ENCODE assay signal across 9 mouse cellular contexts in genomic region chr16:28838016-28838415, GRCm38 (mm10).
DNase-seq lines count a peak whose midpoint lies in the region; ATAC-seq and TF ChIP-seq lines count a peak whose summit lies in the region.
"Had no signal": no experiment of that assay in that cellular context is flagged by ENCODE, and none has a peak within 500 bp of the region (broad histone marks: within the 10 kb centered on the region; RNA-seq: fewer than 3 reads in every experiment).

No protein-coding gene starts in this region.

- H3K4me1 ChIP-seq in kidney, adult 2 months (ENCODE audit: control insufficient read depth, insufficient read depth, low read length), result peaks cover 10% of the 10 kb centered on the region
- H3K4me1 ChIP-seq in hindbrain, embryonic 13.5 days (replicated peaks), result peaks cover 30% of the 10 kb centered on the region
- peaks cover 21% of the 10 kb centered on the region for H3K4me1 ChIP-seq in neural tube, embryonic 13.5 days (replicated peaks)
- H3K4me1 ChIP-seq: liver, embryonic 13.5 days had no signal

- intact Hi-C loops in left cerebral cortex, postnatal 14 days (cut with DNase I), result loop anchor here (5.0 kb wide), 1 partner anchor 739 kb away; the partner anchor contains the start of gene Opa1

- POLR2A ChIA-PET in Patski (lab: Charles Lee), result interaction anchor here (0.6 kb wide), 1 partner anchor 24 kb away, joined by 3 read pairs; no protein-coding TSS in a partner anchor

- peak; percentile 61 for DNase-seq in kidney, adult 2 months
- DNase-seq in kidney, adult 11 months, result no peak
- DNase-seq in Patski (ENCODE audit: low read depth, low spot score), result no peak
- peak; percentile 84 to 85 for DNase-seq in cerebellum, postnatal 10 days
- DNase-seq in left cerebral cortex, postnatal 14 days (ENCODE audit: low spot score in 2 of 2), result peak; percentile 68 to 81
- no peak for DNase-seq in yolk sac, embryonic 10.5 days (ENCODE audit: low spot score)
- DNase-seq: liver, embryonic 13.5 days had no signal

- no peaks in the 10 kb centered on the region for H3K9me3 ChIP-seq in hindbrain, embryonic 13.5 days
- no peaks in the 10 kb centered on the region for H3K9me3 ChIP-seq in neural tube, embryonic 13.5 days
- H3K9me3 ChIP-seq: liver, embryonic 13.5 days had no signal

- ATAC-seq in Patski, result peak; percentile 57
- peak; percentile 10; the same call in 1 of the 2 replicates for ATAC-seq in hindbrain, embryonic 13.5 days (ENCODE audit: low FRiP score)
- ATAC-seq in neural tube, embryonic 13.5 days (ENCODE audit: low read depth), result peak; percentile 44; the same call in 1 of the 2 replicates

- peak; percentile 88 for TF ChIP-seq CTCF in kidney, adult 2 months (conservative IDR thresholded peaks at IDR 0.05; ENCODE audit: insufficient read depth, insufficient read length, low read depth, low read length)
- peak; percentile 84 for TF ChIP-seq CTCF in Patski (IDR thresholded peaks at IDR 0.05)

- no peak overlapping the region for H3K4me2 ChIP-seq in hindbrain, embryonic 13.5 days
- H3K4me2 ChIP-seq in neural tube, embryonic 13.5 days, result no peak overlapping the region
- H3K4me2 ChIP-seq: liver, embryonic 13.5 days had no signal

- no peak overlapping the region for H3K27ac ChIP-seq in kidney, adult 2 months (ENCODE audit: insufficient read depth, low read depth, low read length)
- no peak overlapping the region for H3K27ac ChIP-seq in hindbrain, embryonic 13.5 days
- H3K27ac ChIP-seq in neural tube, embryonic 13.5 days (replicated peaks), result no peak overlapping the region
- H3K27ac ChIP-seq: liver, embryonic 13.5 days had no signal

- no peak overlapping the region for H3K9ac ChIP-seq in hindbrain, embryonic 13.5 days
- no peak overlapping the region for H3K9ac ChIP-seq in neural tube, embryonic 13.5 days
- H3K9ac ChIP-seq: liver, embryonic 13.5 days had no signal

- no peaks in the 10 kb centered on the region for H3K27me3 ChIP-seq in kidney, adult 2 months (replicated peaks; ENCODE audit: control insufficient read depth, insufficient read depth, low read length)
- H3K27me3 ChIP-seq in Patski, result no peaks in the 10 kb centered on the region
- H3K27me3 ChIP-seq in hindbrain, embryonic 13.5 days, result peaks cover 15% of the 10 kb centered on the region
- peaks cover 22% of the 10 kb centered on the region for H3K27me3 ChIP-seq in neural tube, embryonic 13.5 days
- H3K27me3 ChIP-seq: liver, embryonic 13.5 days had no signal

- no peaks in the 10 kb centered on the region for H3K36me3 ChIP-seq in kidney, adult 2 months (ENCODE audit: control insufficient read depth, insufficient read depth, low read length)
- H3K36me3 ChIP-seq in hindbrain, embryonic 13.5 days, result no peaks in the 10 kb centered on the region
- no peaks in the 10 kb centered on the region for H3K36me3 ChIP-seq in neural tube, embryonic 13.5 days
- H3K36me3 ChIP-seq: liver, embryonic 13.5 days had no signal

- WGBS in kidney, adult 2 months, result 12% methylated on average over 12 of the region's 12 CpGs
- WGBS in hindbrain, embryonic 13.5 days, result 17% methylated on average over 12 of the region's 12 CpGs
- WGBS in neural tube, embryonic 13.5 days, result 20% methylated on average over 12 of the region's 12 CpGs

- no peak for TF ChIP-seq POLR2A in kidney, adult 2 months (IDR thresholded peaks at IDR 0.05; ENCODE audit: low read depth, low read length)

- in situ Hi-C loops in Patski (cut with MboI; ENCODE audit: low pct_unique_long_range_greater_than_20kb), result loop anchor here (5.0 to 25.0 kb wide), 4 partner anchors 189 to 719 kb away; no protein-coding TSS in a partner anchor

- CTCF ChIA-PET in Patski (lab: Charles Lee), result interaction anchor here (1.0 to 3.4 kb wide), 7 partner anchors 13 to 737 kb away, joined by 3 to 13 read pairs (median 5); no protein-coding TSS in a partner anchor

- H3K4me3 ChIP-seq in kidney, adult 2 months (ENCODE audit: insufficient read depth, low read depth, low read length), result no peak overlapping the region
- H3K4me3 ChIP-seq in hindbrain, embryonic 13.5 days, result no peak overlapping the region
- H3K4me3 ChIP-seq in neural tube, embryonic 13.5 days, result no peak overlapping the region
- H3K4me3 ChIP-seq: liver, embryonic 13.5 days had no signal

Comparison
In these comparisons a context has a peak if more than half of its experiments do, and no peak if none do; other contexts are left out.
1. DNase-seq: peak in kidney, adult 2 months (single experiment), cerebellum, postnatal 10 days (2 of 2) and left cerebral cortex, postnatal 14 days (2 of 2); none in kidney, adult 11 months (single experiment), Patski (single experiment) and yolk sac, embryonic 10.5 days (single experiment).
2. Peak in every context shown above with its lines, with median percentiles within 50 percentile points of each other: ATAC-seq.